Mouse (Mus musculus) retina, postnatal 1 day (tissue): ENCODE measurements around the gene Serpina3b.
"Not testable (repeated sequence)": the region's sequence is repeated elsewhere in the genome, so short reads cannot be mapped to it uniquely, and the experiment has no call there.

ENCODE experiments used
- DNase-seq: peaks from one replicate; pipeline ENCODE4 v3.0.0-alpha.2; 2012

The Serpina3b gene

DNA sequence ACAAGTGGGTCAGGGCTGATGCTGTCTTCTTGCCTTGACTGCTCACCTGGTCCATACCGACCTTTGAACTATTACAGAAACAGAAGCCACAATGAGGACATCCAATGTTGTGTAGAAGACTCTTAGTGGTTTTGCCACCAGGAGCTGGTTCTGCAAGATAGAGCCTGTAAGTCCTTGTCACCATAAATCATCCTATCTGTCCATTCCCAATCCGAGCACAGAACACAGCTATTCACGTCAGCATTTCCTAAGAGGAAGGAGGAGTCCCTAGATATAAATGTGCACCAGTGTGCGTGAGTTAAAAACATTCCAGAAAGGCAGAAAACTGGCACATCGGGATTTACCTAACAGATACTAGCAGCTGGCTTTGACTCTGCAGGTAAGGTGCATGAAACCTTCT is at the start of gene Serpina3b:
Serpina3b (plus strand) TSS at position 301 of the 400 bp plus-strand sequence.
- DNase-seq = no peak

DNA sequence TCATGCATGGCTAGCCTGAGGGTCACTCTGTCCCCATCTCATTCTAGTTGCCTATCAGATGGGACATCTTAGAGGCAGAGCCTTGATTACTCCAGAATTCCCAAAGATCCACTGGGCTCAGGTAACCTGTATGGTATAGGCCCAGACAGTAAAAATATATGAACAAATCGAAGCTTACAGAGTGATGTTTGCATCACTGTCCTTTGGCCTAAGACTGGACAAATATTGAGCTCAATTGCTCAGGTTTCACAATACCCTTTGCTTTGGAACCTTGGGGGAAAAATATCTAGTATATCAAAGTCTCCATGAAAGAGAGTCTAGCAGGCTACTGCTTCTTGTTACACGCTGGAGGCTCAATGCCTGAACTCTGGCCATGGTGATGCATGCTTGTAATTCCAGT is 37.7 kb upstream of the Serpina3b start:
- DNase-seq = no peak

DNA sequence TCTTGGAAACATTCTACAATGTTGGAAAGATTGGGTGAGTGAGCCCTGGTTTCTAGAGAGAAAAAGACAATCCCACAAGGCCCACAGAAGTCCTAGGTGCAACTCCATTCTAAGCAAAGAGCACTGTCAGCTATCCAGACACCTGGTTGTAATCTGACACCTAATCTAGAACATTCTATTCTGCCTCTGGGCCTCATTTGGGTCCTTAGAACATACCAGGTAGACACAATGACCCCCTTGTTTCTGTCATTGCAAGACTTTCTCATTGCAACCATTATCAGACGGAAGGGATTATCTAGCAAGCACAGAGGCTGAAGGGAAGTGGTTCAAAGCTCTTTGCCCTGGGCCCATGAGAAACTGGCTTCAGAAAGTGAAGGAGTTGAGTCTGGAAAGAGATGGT is 36.5 kb upstream of the Serpina3b start:
- no peak for DNase-seq

DNA sequence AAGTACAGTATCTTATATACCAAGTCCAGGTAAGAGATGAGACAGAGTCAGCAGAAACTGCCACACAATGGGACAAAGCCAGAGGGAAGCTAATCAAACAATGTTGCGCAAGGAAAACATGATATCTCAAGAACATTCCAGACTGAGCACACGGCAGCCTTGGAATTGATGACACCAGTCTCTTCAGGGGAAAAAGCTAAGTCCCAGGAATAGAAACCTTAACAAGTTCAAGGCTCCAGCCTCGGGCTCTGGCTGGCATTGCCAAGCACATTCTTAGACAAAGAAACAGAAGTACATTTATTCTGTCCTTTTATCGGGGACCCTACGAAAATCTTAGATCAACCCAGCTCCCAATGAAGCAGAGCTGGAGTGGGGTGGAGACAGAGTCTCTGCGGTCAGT is 27.0 kb upstream of the Serpina3b start, which contains the start of gene Serpina5:
Serpina5 (plus strand) TSS at position 346 of the 400 bp plus-strand sequence.
- no peak for DNase-seq

DNA sequence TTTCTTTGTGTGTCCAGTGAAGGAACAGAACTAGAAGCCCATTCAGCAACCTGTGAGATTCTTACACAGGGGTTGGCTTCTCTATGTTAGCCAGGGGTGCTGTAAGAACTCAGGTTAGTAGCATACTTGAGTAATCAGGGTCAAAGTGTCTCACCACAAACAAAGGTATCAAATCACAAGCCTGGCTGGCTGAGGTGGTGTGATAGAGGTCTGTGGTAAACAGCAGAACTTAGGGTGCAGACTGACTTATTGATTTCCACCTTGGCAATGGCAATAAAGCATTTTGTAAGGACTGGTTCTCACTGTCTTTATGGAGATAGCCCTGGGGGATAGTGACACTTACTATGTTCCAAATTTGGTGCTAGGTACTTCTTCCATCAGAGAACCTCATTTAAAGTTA is 21.9 kb upstream of the Serpina3b start:
- no peak for DNase-seq

DNA sequence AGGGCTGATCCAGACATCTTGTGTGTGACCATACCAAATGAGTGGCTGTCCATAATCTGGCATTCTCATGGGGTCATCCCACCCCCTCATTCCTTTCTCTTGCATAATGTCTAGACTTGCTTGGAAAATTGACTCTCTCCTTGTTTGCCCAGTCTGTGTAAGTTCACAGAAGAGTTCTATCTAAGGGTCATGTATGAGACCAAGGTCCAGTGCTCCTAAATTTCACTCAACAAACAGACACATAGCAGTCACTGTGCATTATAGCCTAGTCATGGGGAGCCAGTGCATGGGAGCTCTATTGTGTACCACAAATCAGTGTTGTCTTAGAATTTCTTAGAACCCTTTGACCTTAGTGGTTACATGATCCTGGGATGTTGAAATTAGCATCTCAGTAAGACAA is 20.9 kb upstream of the Serpina3b start:
- no peak for DNase-seq

DNA sequence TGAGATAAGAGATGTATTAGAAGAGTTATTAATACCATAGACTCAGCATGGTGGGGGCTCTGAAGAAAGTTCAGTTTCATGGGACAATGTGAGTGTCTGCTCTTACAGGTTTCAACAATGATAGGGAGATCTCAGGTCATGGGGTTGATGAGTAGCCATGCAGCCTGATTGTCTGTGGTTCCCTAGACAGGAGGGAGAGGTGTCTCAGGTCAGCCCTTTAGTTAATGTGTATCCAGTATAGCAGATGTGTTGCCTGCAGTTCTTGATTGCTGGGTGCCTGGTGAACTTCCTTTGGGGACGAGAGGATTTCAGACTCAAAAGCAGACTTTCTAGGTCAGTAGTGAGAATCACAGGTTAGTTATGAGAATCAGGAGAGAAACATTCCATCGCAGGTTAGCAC is 19.3 kb upstream of the Serpina3b start:
- DNase-seq = no peak

DNA sequence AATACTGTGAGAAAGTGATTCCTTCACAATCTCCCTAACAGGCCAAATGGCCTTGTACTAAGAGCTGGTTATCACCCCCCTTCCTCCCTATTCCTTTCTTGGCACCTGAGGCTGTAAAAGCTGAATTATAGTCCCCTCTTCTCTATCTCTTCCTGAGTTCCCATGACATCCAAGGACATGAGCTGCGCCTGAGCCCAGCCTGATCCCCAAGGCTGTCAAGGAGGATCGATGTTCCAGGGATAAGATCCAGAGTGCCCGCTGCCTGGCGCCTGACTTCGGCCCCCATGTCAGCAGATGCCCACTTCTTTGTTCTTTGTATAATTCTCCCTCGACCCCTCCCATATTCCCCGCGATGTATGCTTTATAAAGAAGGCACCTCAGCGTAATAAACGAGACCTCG is 15.5 kb upstream of the Serpina3b start, which contains the start of gene Serpina3a:
Serpina3a (plus strand) TSS at position 392 of the 400 bp plus-strand sequence.
- not testable (repeated sequence) for DNase-seq

DNA sequence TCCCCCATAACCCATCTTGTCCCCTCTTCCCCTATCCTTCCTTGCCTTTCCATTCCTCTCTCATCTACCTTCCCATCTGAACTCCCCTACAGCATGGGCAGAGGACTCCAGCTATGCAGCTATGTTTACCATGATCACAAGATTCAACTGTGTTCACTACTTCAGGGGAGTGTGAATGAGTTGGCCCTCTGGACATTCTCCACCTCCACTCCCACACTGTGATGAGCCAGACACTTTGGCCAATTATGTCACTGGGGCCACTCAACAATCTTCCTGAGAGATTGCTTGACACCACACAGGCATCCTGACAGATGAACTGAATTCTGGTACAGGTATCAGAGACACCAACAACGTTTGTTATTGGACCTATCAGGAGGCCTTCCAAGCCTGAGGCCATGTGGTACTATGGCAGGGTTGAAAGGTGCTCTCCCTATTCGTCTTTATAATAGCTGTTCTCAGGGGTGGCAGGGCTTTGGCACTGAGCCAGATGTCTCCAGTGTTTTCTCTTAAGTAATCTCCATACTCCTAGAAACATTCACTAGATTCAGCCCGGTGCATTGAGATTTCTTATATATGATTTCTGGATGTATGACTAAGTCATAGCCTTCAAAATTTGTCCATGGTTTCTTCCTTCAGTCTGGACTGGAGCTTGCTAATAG is 12.7 kb upstream of the Serpina3b start:
- DNase-seq = no peak

DNA sequence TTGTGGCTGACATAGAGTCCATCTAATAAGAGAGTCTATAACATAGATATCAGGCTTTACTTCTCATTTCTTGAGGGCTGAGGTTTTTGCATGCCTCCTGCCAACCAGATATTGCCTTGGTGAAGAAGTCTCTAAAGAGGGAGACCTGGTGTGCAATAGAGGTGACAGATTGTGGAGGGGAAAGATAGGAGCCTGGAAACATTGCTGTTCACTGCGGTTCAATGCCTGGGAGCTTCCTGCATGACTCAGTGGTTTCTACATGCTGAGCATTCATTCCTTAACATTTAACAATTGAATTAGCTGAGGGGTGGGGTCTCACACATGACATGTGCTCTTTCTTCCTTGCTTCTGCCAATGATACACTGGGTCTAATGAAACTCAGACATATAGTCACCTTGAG is 4.7 kb upstream of the Serpina3b start:
- no peak for DNase-seq

DNA sequence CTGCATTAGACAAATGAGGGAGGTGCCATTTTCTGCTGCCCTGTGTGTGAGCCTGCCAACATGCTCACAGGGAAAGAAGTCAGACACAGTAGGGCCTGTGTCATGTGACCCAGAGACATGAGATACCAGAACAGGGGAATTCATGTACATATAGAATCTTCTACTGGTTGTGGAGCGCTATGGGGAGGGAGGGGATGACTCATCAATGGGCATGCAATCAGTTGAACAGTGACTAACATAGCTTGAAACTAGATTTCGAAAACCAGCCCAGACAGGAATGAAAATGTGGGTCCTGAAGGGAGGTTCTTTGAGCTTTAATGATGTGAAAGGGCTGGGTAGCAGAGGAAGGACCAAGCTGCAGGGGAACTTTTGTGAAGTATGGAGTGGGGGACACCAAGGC is 3.8 kb upstream of the Serpina3b start:
- no peak for DNase-seq

DNA sequence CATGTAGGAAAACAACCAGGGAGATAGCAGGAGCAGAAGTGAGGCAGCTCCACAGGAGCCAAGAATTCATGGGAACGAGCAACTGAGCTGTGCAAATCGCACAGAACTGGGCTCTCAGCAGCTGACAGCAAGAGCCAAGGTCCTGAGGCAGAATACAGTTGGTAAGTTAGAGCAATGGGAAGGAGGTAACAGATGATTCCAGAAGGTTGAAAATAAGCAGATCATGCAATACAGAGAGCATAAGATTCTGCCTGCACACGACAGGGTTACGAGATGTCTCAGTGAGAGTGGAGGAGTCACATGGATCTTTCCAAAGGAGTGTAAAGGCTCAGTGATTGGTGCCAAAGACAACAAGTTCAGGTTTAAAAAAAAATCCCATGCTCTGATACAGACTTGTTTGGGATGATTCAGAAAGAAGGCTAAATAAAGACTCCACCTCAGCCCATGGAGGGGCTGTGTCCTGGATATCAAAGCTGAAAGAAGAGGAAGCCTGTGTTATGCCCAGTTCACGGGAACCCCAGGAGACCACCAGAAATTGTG is 2.7 kb upstream of the Serpina3b start:
- no peak for DNase-seq

DNA sequence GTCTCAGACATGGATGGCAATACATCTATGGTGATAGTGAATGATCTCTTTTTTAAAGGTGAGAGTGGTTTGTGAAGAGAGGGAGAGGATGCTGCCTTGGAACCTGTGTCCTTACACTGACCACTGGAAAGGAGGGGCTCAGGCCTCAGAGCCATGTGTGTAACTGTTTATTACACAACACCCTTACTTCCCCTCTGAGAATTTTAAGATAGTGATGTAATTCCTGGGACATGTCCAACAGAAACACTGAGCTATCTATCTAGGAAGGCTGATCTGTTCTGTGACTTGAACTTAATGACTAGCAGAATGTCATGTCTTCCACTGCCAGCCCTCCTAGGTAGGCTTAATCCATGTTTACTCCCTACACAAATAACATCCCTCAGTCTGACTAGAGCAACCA is 3.2 kb downstream of the Serpina3b start:
- DNase-seq = no peak

DNA sequence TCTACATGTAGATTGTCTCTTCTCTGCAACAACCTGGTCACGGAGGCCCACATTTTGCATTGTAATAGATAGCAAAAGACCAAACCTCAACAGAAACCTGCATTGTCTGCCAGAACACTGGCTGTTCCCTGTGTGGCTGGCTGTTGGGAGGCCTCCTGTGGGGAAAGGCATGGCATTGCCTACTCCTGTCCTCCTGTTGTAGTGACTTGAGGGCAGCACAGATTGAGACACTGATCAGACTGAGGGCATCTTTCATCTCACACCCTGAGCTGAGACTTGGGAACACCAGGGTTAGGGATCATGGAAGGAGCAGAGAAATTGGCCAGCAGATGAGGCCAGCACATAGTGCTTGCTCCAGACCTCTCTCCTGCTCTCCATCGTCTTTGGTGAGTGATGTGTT is 10.4 kb downstream of the Serpina3b start:
- DNase-seq = no peak

DNA sequence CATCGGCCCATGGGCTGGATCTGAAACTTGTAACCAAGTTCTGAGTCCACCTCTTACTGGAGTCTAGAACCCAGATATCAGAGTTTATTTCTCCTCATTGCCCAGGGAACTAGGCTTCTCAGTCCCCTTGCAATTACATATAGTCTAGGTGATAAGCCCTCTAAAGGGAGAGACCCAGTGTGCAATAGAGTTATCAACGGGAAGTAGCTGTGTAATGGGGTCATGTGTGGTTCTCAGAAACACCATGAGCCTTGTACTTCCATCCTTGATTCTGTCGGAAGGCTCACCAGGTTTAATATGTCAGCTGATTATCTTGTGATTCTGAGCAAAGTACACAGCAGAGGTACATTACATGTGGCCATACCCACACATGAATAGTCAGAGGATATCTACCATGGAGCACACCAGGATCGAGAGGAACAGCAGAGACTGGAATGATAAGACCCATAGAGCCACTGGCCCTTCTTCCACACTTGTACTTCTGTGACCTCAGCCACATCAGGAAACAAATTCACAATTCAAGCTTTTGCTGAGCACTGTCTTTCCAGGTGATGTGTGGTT is 12.8 kb downstream of the Serpina3b start:
- DNase-seq = no peak

DNA sequence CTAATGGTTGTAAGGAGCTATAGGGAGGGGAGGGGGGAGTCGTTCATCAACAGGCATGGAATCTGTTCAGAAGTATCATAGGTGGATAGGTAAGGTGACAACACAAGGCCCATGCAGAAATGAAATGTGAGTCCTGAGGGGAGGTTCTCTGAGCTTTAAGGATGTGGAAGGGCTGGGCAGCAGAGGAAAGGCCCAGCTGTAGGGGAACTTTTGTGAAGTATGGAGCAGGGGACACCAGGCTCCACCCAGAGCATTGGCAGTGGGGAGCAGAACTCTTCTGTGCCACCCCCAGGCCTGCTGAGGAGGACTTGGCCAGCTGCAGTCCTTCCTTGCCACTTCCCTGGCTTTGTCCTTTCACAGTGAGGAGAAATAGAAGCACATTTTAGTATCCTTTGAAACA is 13.7 kb downstream of the Serpina3b start:
- no peak for DNase-seq

DNA sequence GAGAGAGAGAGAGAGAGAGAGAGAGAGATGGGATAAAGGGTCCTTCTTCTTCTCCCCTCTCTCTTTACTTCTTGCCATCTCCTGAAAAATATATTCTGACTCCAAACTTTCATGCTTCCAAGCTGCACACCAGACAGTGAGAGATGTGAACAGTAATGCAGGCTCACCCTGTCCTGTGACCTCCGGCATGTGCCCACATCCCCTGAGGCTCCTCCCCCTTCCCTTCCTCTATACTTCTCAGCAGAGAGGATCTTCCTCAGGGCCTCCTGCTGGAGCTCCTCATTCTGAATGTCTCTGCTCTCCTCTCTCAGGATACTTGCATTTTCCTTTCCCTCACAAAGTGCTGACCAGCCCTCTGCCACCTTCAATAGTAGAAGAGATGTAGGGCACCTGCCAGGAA is 14.6 kb downstream of the Serpina3b start:
- DNase-seq = no peak

DNA sequence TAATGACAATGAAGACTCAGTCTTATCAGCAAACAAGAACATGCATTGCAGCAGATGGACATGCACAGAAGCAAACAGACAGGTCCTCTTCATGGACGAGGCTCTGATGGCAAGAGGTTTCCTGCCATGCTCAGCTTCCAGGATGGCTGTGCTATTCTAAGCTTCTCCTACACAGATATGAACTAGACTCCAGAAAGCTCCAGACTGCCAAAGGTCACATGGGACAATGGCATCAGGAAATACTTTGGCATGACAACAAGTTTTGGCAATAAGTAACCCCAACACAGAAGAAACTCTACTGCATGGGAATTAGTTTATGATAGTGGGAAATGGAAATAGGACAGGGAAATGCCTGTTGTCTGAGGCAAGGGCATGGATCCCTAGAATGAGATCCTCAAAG is 15.5 kb downstream of the Serpina3b start:
- DNase-seq = no peak

DNA sequence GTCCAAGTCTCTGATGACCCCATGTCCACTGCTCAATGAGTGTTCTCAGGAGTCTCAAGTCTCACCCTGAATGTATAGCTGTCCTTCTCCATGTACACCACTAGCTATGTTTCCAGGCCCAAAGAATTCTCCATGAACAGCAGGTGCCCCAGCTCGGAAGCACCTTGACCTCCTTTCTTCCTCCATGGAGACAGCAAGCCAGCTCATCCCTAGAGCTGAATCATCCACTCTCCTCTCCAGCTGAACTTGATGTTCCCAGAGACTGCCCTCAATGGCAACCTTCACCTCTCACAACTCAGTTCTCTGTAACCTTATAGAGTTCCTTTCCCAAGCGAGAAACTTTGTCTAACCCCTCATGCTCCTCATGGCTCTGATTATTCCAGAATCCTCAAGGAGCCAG is 17.8 kb downstream of the Serpina3b start:
- no peak for DNase-seq

DNA sequence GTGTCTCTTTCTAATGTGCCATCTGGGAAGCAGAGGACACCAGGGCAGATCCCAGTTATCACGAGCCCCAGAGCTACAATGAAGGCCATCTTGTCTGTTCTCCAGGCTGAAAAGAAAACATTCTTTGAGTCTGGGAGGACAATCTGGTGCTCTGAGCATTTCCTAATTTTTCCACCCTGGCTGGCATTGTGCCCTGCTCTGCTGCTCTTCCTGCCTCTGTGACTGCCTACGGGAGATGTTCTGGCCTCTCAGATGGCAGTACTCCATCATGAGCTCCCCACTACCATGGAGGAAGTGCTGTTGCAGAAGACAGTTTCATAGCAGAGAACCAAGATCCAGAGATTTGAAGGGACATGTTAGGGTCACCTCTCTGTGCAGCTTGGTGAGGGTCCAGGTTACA is 24.2 kb downstream of the Serpina3b start:
- DNase-seq = no peak

DNA sequence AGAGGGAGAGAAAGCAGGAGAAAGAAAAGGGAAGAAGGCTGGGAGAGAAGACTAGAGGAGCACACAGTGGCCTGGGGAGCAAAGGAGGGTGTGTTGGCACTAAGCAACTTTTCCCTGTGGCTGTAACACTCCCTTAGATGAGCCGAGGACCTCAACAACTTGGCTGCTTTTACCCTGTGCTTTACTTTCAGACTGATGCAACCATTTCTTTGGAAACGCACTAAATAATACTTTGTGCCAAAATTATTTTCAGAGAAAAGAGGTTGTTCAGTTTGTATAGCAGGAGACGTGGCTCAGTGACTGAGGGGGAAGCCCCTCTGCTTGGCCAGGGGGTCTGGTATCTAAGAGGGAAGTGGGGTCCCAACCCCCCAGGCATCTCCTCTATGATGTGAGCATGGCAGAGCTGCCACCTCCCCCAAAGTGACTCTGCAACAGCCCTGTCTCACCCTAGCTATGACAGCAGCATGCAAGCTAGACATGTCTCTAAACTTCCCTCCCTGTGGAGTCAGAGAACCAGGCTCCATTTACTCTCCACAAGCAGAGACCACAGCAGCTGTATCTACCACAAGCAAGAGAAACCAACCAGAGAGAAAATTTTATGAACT is 25.3 kb downstream of the Serpina3b start:
- DNase-seq = no peak

DNA sequence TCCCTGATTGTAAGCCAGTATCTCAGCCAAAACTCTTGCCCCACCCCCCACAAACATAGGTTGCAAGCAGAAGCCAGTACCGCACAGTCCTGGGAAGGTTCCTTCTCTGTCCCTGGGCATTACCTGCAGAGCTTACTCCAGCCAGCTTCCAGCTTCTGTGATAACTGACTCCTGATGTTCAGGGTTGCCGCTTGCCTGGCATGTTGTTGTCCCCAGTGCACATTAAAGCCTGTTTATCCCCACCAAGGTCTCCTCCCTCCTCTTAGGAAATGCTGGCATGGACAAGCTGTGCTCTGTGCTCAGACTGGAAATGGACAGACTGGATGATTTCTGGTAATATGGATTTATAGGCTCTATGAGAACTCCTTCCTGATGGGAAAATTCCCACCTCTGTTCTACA is 25.9 kb downstream of the Serpina3b start, which contains the start of gene Serpina3c:
Serpina3c (minus strand) TSS at position 215 of the 400 bp plus-strand sequence.
- no peak for DNase-seq

DNA sequence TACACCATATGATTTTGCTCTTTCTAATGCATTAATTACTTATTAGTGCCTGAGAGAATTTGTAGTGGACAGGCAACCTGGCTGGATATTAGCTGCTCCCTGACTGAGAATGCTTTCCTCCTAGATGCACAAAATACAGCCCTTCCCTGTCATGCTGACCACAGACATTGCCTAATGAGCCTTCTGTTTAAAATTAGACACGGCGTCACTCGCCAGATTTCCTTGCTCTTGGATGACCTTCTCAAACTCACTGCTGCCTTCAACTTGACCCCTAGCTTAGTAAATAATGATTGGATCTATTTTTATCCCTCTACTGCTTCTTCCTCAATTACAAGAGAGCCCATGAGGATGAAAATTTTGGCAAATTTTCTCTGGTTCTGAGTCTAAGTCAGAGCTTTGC is 47.0 kb downstream of the Serpina3b start:
- DNase-seq = no peak

DNA sequence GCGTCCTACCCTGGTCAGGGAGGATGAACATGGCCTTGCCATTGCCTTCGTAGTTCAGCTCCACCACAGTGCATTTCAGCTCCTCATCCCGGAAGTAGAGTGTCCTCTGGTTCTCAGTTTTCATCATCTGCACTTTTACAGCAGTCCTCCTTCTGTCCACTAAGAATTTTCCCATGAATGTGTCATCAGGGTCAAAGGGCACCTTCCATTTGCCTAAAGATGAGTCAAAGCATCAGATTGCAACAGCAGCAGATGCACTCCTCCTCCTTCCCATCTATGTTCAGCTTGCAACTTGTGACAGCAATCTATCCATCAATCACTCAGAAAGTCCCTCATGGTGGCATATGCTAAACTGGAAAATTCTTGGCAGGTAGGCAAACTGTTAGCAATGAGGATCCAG is 47.8 kb downstream of the Serpina3b start:
- no peak for DNase-seq
